Mouse (Mus musculus) ES-E14 (cell line): Measurements from ENCODE around the gene Egln1.

ENCODE experiments used
- CHD2 ChIP-seq: IDR thresholded peaks from 2 replicates; pipeline ENCODE4 v1.6.1; 2014; ENCODE audit warnings: mild to moderate bottlenecking, low read depth, low read length, inconsistent platforms
- HCFC1 ChIP-seq: IDR thresholded peaks from 2 replicates; pipeline ENCODE4 v1.6.1; 2012; ENCODE audit warnings: low read length, inconsistent platforms, borderline replicate concordance; ENCODE audit not compliant: insufficient read depth
- MAFK ChIP-seq: IDR thresholded peaks from 2 replicates; pipeline ENCODE4 v1.6.1; 2014; ENCODE audit warnings: mild to moderate bottlenecking, low read depth, low read length, inconsistent platforms; ENCODE audit not compliant: insufficient read depth
- ZC3H11A ChIP-seq: IDR thresholded peaks from 2 replicates; pipeline ENCODE4 v1.6.1; 2012; ENCODE audit warnings: low read depth, mild to moderate bottlenecking, inconsistent platforms, low read length, borderline replicate concordance
- ZNF384 ChIP-seq: IDR thresholded peaks from 2 replicates; pipeline ENCODE4 v1.6.1; 2012; ENCODE audit warnings: low read depth, low read length, inconsistent platforms

GRCm38 (mm10) chr8:124978026-124978425 lies 28.9 kb upstream of the Egln1 start:
- TF ChIP-seq CHD2, result no peak
- TF ChIP-seq MAFK, result no peak
- TF ChIP-seq HCFC1, result no peak
- TF ChIP-seq ZNF384, result no peak
- TF ChIP-seq ZC3H11A, result no peak
